Mouse (Mus musculus) kidney, postnatal 0 days (tissue): ENCODE results near the gene Zfp457. TPM values are rescaled to one million over a fixed set of nuclear protein-coding genes. Genes with fewer than 3 reads are reported as not detected.
"Not testable (repeated sequence)": the region's sequence is repeated elsewhere in the genome, so short reads cannot be mapped to it uniquely, and the experiment has no call there.

Source experiments
- ATAC-seq: fragments of 200-750 bp; cut with Nextera tagmentation; replicated peaks from 2 replicates; pipeline ENCODE4 v1.8.0; 2017; ENCODE audit warnings: low read depth, moderate number of reproducible peaks, moderate TSS enrichment, moderate library complexity; ENCODE audit not compliant: low FRiP score
- DNase-seq: peaks from one replicate; pipeline ENCODE4 v3.0.0-alpha.2; 2016; ENCODE audit warnings: low spot score
- H3K27ac ChIP-seq: fragments of 300-500 bp; sonication (generic); 2 replicates; pipeline ENCODE4 v1.5.1; 2014; ENCODE audit warnings: mild to moderate bottlenecking
- H3K27me3 ChIP-seq: fragments of 300-500 bp; sonication (generic); 2 replicates; pipeline ENCODE4 v1.6.1; 2014; ENCODE audit warnings: low read length, mixed read lengths; ENCODE audit not compliant: insufficient read depth
- H3K36me3 ChIP-seq: fragments of 300-500 bp; sonication (generic); 2 replicates; pipeline ENCODE4 v1.6.1; 2014; ENCODE audit warnings: low read length, mixed read lengths; ENCODE audit not compliant: insufficient read depth
- H3K4me1 ChIP-seq: fragments of 300-500 bp; sonication (generic); replicated peaks from 2 replicates; pipeline ENCODE4 v1.6.1; 2014; ENCODE audit warnings: antibody characterized with exemption, low read length, mixed read lengths; ENCODE audit not compliant: insufficient read depth
- H3K4me2 ChIP-seq: fragments of 300-500 bp; sonication (generic); 2 replicates; pipeline ENCODE4 v1.6.1; 2014; ENCODE audit warnings: mild to moderate bottlenecking, low read length, moderate library complexity, mixed read lengths
- H3K4me3 ChIP-seq: fragments of 300-500 bp; sonication (generic); replicated peaks from 2 replicates; pipeline ENCODE4 v1.5.1; 2014; ENCODE audit warnings: low read depth, low read length
- H3K9ac ChIP-seq: fragments of 300-500 bp; sonication (generic); 2 replicates; pipeline ENCODE4 v1.6.1; 2014; ENCODE audit warnings: low read depth, low read length
- H3K9me3 ChIP-seq: fragments of 300-500 bp; sonication (generic); replicated peaks from 2 replicates; pipeline ENCODE4 v1.6.1; 2016; ENCODE audit warnings: low read length, inconsistent platforms, mixed read lengths
- CTCF ChIP-seq: IDR thresholded peaks from 2 replicates; pipeline ENCODE4 v1.5.1; 2016; ENCODE audit warnings: antibody characterized with exemption, low read depth, mild to moderate bottlenecking, moderate library complexity
- WGBS: fragments of 180-500 bp; shearing (Covaris S2); extraction: QIAGEN DNeasy Blood & Tissue Kit; methylation state at CpG from one replicate; pipeline ENCODE4 v1.1.7; 2014; 5-methylcytosine and 5-hydroxymethylcytosine counted together
- polyA plus RNA-seq: library from polyadenylated mRNA; unstranded; fragments of >200 nt; fragmentation: Nextera tagmentation; extraction: Ambion mirVana; gene quantifications from 2 replicates; pipeline ENCODE4 v1.2.1, GENCODE M21; 2015

The Zfp457 gene
- polyA plus RNA-seq, 1 experiment from 2014 or later, result 1.2 TPM

DNA sequence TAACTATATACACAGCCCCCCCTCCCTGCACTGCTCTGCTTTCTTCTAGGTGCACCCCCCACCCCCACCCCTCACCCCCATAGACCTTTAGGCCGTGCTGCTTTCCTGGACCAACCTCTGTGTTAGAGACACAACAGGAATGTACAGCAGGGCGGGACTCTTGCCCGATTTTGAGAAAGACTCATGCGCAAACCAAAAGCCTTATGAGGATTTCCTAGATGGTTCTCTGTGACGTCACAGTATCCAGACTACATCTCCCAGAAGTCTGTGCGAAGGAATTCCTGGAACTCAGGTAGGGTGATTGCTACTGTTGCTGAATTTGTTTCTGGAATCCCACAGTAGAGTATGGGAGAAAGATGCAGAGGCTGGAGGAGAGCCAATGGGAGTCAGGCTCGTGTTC lies 28.0 kb downstream of the Zfp457 start, which contains the start of gene Zfp458:
Gene Zfp458 (minus strand): TSS at position 153 of the 400 bp plus-strand sequence.
- DNase-seq, result peak; percentile 12
- Histone ChIP-seq H3K9me3 (no peaks in the 10 kb centered on the region), H3K9ac (no peak within 1 kb of the TSS), H3K36me3 (no peaks in the 10 kb centered on the region), H3K4me2 (no peak within 1 kb of the TSS), H3K27me3 (no peaks in the 10 kb centered on the region), H3K4me3 (no peak within 1 kb of the TSS), H3K4me1 (no peaks in the 10 kb centered on the region), H3K27ac (no peak within 1 kb of the TSS)
- WGBS, result 33% methylated on average over 7 of the region's 7 CpGs
- no peak for TF ChIP-seq CTCF
- ATAC-seq, result peak; percentile 54

DNA sequence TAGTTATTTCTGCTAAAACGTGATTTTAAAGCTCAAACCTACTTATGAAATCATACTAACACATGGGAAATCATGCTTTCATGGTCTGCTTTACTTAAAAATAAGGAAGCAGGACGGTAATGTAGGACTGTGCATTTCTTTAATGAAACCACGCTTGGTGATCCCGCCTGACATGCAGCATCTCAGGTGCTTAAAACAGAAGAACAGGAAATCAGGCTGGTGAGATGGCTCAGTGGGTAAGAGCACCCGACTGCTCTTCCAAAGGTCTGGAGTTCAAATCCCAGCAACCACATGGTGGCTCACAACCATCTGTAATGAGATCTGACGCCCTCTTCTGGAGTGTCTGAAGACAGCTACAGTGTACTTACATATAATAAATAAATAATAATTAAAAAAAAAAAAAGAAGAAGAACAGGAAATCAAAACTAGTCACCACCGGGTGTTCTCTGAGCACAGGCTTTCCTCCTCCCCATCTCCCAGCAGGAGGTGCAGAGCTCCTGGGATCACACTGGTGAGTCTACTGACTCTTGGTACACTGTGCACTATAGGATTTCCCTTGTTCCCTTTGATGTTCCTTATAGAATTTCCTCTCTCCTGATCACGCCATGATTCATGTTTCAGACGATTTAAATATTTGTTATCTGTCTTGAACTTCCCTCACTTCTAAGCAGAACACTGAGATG lies 36.8 kb downstream of the Zfp457 start:
- Histone ChIP-seq H3K9ac (peak overlapping the region; percentile 62; the same call in 1 of the 2 replicates), H3K4me2 (peak overlapping the region; percentile 71), H3K4me3 (peak overlapping the region; percentile 85)
- not testable (repeated sequence) for H3K27me3 ChIP-seq, DNase-seq, H3K27ac ChIP-seq, H3K9me3 ChIP-seq, H3K4me1 ChIP-seq, H3K36me3 ChIP-seq
- WGBS, result 44% methylated on average over 8 of the region's 9 CpGs
- peak; percentile 31; the same call in 1 of the 2 replicates for ATAC-seq

DNA sequence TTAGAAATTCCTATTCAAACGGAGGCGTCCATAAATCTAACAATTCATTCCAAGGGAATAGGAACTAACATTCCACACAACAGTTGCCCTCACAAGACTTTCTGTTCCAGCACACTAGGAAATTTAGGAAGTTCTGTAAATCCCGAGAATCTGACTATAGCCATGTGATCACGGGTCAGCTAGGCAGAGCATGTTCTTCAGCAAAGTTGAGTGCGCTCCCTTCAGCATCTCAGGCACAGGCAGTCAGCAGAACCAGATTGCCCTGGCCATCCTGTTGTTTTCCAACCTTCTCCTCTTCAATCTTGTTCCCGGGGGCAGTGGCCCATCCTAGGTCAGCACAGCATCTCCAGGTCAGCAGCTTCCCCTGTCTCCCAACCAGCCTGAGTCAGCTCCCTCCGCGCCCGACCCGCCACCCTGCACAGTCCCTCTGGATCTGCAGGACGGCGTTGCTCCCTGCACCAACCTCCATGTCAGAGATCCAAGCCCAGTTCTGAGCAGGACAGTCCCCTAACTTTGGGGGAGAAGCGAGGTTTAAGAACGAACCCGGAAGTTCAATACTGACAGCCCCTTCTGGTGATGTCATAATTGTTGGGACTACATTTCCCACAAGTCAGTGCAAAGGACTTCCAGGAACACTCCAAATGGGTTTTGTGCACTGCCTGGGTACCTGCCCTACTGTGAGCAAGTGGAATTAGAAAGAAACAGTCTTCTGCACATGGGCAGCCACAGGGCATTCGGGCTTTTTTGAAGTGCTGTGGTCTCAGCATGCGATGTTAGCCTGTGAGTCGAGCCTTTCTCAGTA lies 37.5 kb downstream of the Zfp457 start:
- no peaks in the 10 kb centered on the region for H3K4me1 ChIP-seq
- peak; percentile 97 for ATAC-seq
- no peaks in the 10 kb centered on the region for H3K9me3 ChIP-seq
- DNase-seq, result peak; percentile 90
- 7% methylated on average over 18 of the region's 18 CpGs for WGBS
- peak overlapping the region; percentile 62; the same call in 1 of the 2 replicates for H3K9ac ChIP-seq
- H3K27me3 ChIP-seq, result no peaks in the 10 kb centered on the region
- no peak for TF ChIP-seq CTCF
- H3K36me3 ChIP-seq, result no peaks in the 10 kb centered on the region
- peak overlapping the region; percentile 85 for H3K4me3 ChIP-seq
- peak overlapping the region; percentile 71 for H3K4me2 ChIP-seq
- peak overlapping the region; percentile 75; the same call in 1 of the 2 replicates for H3K27ac ChIP-seq

Other genes starting within 250 kb of the Zfp457 start
- 2.7 and 2.9 TPM in 2 replicates for gene Zfp712, start 245.3 kb downstream of the Zfp457 start, polyA plus RNA-seq
- gene Zfp708, start 208.5 kb downstream of the Zfp457 start, polyA plus RNA-seq, result 6.0 and 6.4 TPM in 2 replicates
- gene Gm28557, start 197.9 kb downstream of the Zfp457 start, polyA plus RNA-seq, result 2.5 and 3.1 TPM in 2 replicates
- 0.05 and 0.10 TPM in 2 replicates for gene Rslcan18, start 190.2 kb downstream of the Zfp457 start, polyA plus RNA-seq
- gene Zfp759, start 184.8 kb downstream of the Zfp457 start, polyA plus RNA-seq, result 1.9 and 2.2 TPM in 2 replicates
- gene Rsl1, start 133.3 kb downstream of the Zfp457 start, polyA plus RNA-seq, result 7.1 and 7.3 TPM in 2 replicates
- gene Zfp455, start 112.0 kb downstream of the Zfp457 start, polyA plus RNA-seq, result 1.9 and 2.6 TPM in 2 replicates
- gene Zfp458, start 28.0 kb downstream of the Zfp457 start, polyA plus RNA-seq, result 1.8 and 1.9 TPM in 2 replicates
- 2.2 and 2.4 TPM in 2 replicates for gene Zfp595, start 26.1 kb upstream of the Zfp457 start, polyA plus RNA-seq
- gene Gm28044, start 54.1 kb upstream of the Zfp457 start, polyA plus RNA-seq, result 0.36 and 0.37 TPM in 2 replicates
- gene Zfp953, start 54.1 kb upstream of the Zfp457 start, polyA plus RNA-seq, result 1.1 and 1.3 TPM in 2 replicates
- 0.20 and 0.23 TPM in 2 replicates for gene Gm28041, start 69.2 kb upstream of the Zfp457 start, polyA plus RNA-seq
- gene Zfp456, start 69.3 kb upstream of the Zfp457 start, polyA plus RNA-seq, result 1.6 and 1.9 TPM in 2 replicates
- gene Zfp429, start 93.3 kb upstream of the Zfp457 start, polyA plus RNA-seq, result 5.4 and 7.8 TPM in 2 replicates
- 1.1 and 1.4 TPM in 2 replicates for gene Zfp459, start 114.9 kb upstream of the Zfp457 start, polyA plus RNA-seq
- 9.7 TPM in 2 replicates for gene Zfp874a, start 145.1 kb upstream of the Zfp457 start, polyA plus RNA-seq
- gene Zfp874b, start 177.8 kb upstream of the Zfp457 start, polyA plus RNA-seq, result 3.1 and 3.4 TPM in 2 replicates
- 10.9 and 13.7 TPM in 2 replicates for gene Zfp58, start 194.1 kb upstream of the Zfp457 start, polyA plus RNA-seq
- gene Gm26965, start 219.7 kb upstream of the Zfp457 start, polyA plus RNA-seq, result not detected in 2 replicates
- gene Zfp87, start 219.7 kb upstream of the Zfp457 start, polyA plus RNA-seq, result 30.4 and 38.3 TPM in 2 replicates
- gene Zfp748, start 247.3 kb upstream of the Zfp457 start, polyA plus RNA-seq, result 9.0 and 9.8 TPM in 2 replicates